Mouse (Mus musculus) G1E (cell line): ENCODE measurements around the gene S100a7a.

Experiments used
- CTCF ChIP-seq: IDR thresholded peaks from 2 replicates; pipeline ENCODE4 v1.5.1; 2012; ENCODE audit warnings: low read depth, low read length, inconsistent platforms, mixed read lengths
- GATA1 ChIP-seq: IDR thresholded peaks from 2 replicates; pipeline ENCODE4 v1.6.1; 2012; ENCODE audit warnings: borderline replicate concordance, low read length, inconsistent platforms, mixed read lengths
- POLR2AphosphoS5 ChIP-seq: IDR thresholded peaks from 2 replicates; pipeline ENCODE4 v1.6.1; 2012; ENCODE audit warnings: low read depth, low read length, inconsistent platforms; ENCODE audit not compliant: insufficient replicate concordance
- TAL1 ChIP-seq: conservative IDR thresholded peaks from 2 replicates; pipeline ENCODE4 v1.6.1; 2012; ENCODE audit warnings: low read depth, low read length, inconsistent platforms, mixed read lengths

DNA sequence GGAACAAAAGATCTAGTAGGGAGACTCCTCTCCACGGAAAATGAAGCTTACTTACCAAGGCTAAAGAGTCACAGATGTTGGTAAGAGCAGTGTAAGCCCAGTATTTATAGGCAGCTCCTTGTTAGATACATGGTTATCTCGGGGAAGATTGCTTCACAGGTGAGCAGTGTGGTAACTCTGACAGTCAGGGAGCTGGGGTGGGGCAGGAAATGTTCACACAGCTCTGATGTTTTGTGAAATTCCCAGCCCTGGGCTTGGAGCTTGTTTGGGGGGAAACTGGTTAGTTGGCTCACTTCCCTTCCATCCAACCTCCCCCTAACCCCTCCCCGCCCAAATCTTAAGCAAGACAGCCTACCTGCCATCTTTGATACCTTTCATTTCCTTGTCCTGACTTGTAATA, 41.8 kb downstream of the S100a7a start, which contains the start of gene S100a9:
- TF ChIP-seq CTCF: no peak
- no peak for TF ChIP-seq GATA1
- no peak for TF ChIP-seq POLR2AphosphoS5
- TF ChIP-seq TAL1: no peak
